Mouse (Mus musculus): ENCODE measurements around the gene Ggta1. TPM values are rescaled to one million over a fixed set of nuclear protein-coding genes. Genes with fewer than 3 reads are reported as not detected.

Ggta1 gene
- polyA plus RNA-seq, 1 experiment from 2014 or later, result 4.8 TPM

GRCm38 (mm10) chr2:35503021-35503722 lies 40.1 kb upstream of the Ggta1 start:
- no peak overlapping the region for H3K4me3 ChIP-seq
- H3K9ac ChIP-seq (replicated peaks), result no peak overlapping the region
- H3K4me2 ChIP-seq (replicated peaks), result no peak overlapping the region
- no peak overlapping the region for H3K27ac ChIP-seq (replicated peaks)
- H3K27me3 ChIP-seq, result no peaks in the 10 kb centered on the region
- no peaks in the 10 kb centered on the region for H3K36me3 ChIP-seq
- peaks cover 11% of the 10 kb centered on the region for H3K4me1 ChIP-seq
- H3K9me3 ChIP-seq, result no peaks in the 10 kb centered on the region
- no peak for ATAC-seq (replicated peaks)
- WGBS, result 84% methylated on average over 12 of the region's 12 CpGs

GRCm38 (mm10) chr2:35502561-35502960 lies 39.5 kb upstream of the Ggta1 start:
- Histone ChIP-seq H3K36me3 (no peaks in the 10 kb centered on the region), H3K4me3 (no peak overlapping the region), H3K9ac (replicated peaks) (no peak overlapping the region), H3K9me3 (no peaks in the 10 kb centered on the region), H3K27ac (replicated peaks) (no peak overlapping the region), H3K27me3 (no peaks in the 10 kb centered on the region), H3K4me2 (replicated peaks) (no peak overlapping the region), H3K4me1 (peaks cover 11% of the 10 kb centered on the region)
- WGBS, result 85% methylated on average over 3 of the region's 3 CpGs
- no peak for ATAC-seq (replicated peaks)

GRCm38 (mm10) chr2:35499474-35499873 lies 36.4 kb upstream of the Ggta1 start:
- Histone ChIP-seq H3K27ac (replicated peaks) (no peak overlapping the region), H3K9me3 (no peaks in the 10 kb centered on the region), H3K27me3 (no peaks in the 10 kb centered on the region), H3K4me2 (replicated peaks) (no peak overlapping the region), H3K4me1 (no peaks in the 10 kb centered on the region), H3K9ac (replicated peaks) (no peak overlapping the region), H3K4me3 (no peak overlapping the region), H3K36me3 (no peaks in the 10 kb centered on the region)
- no peak for ATAC-seq (replicated peaks)
- 82% methylated on average over 7 of the region's 7 CpGs for WGBS

- no peak for ATAC-seq (replicated peaks)
- no peaks in the 10 kb centered on the region for H3K27me3 ChIP-seq
- H3K4me1 ChIP-seq, result no peaks in the 10 kb centered on the region
- no peak overlapping the region for H3K4me3 ChIP-seq
- H3K9ac ChIP-seq (replicated peaks), result no peak overlapping the region
- WGBS, result 85% methylated on average over 3 of the region's 3 CpGs
- H3K36me3 ChIP-seq, result no peaks in the 10 kb centered on the region
- no peaks in the 10 kb centered on the region for H3K9me3 ChIP-seq
- no peak overlapping the region for H3K27ac ChIP-seq (replicated peaks)
- no peak overlapping the region for H3K4me2 ChIP-seq (replicated peaks)
Measured at GRCm38 (mm10) chr2:35498961-35499360, 35.9 kb upstream of the Ggta1 start.

GRCm38 (mm10) chr2:35497662-35498196 lies 34.7 kb upstream of the Ggta1 start:
- no peaks in the 10 kb centered on the region for H3K9me3 ChIP-seq
- ATAC-seq (replicated peaks), result no peak
- no peak overlapping the region for H3K4me2 ChIP-seq (replicated peaks)
- no peaks in the 10 kb centered on the region for H3K27me3 ChIP-seq
- no peak overlapping the region for H3K27ac ChIP-seq (replicated peaks)
- no peaks in the 10 kb centered on the region for H3K36me3 ChIP-seq
- no peaks in the 10 kb centered on the region for H3K4me1 ChIP-seq
- H3K4me3 ChIP-seq, result no peak overlapping the region
- no peak overlapping the region for H3K9ac ChIP-seq (replicated peaks)
- 80% methylated on average over 2 of the region's 2 CpGs for WGBS

- ATAC-seq (replicated peaks), result no peak
- Histone ChIP-seq H3K4me1 (no peaks in the 10 kb centered on the region), H3K27me3 (no peaks in the 10 kb centered on the region), H3K4me3 (no peak overlapping the region), H3K27ac (replicated peaks) (no peak overlapping the region), H3K9me3 (no peaks in the 10 kb centered on the region), H3K4me2 (replicated peaks) (no peak overlapping the region), H3K36me3 (no peaks in the 10 kb centered on the region), H3K9ac (replicated peaks) (no peak overlapping the region)
- 83% methylated on average over 5 of the region's 5 CpGs for WGBS
Measured at GRCm38 (mm10) chr2:35496279-35497013, 33.4 kb upstream of the Ggta1 start.

GRCm38 (mm10) chr2:35495486-35496278 lies 32.7 kb upstream of the Ggta1 start:
- H3K4me1 ChIP-seq, result peaks cover 3% of the 10 kb centered on the region; the same call in 1 of the 2 replicates
- no peaks in the 10 kb centered on the region for H3K9me3 ChIP-seq
- no peak overlapping the region for H3K4me2 ChIP-seq (replicated peaks)
- no peak for ATAC-seq (replicated peaks)
- no peak overlapping the region for H3K9ac ChIP-seq (replicated peaks)
- no peak overlapping the region for H3K4me3 ChIP-seq
- WGBS, result 86% methylated on average over 16 of the region's 16 CpGs
- H3K27me3 ChIP-seq, result no peaks in the 10 kb centered on the region
- H3K27ac ChIP-seq (replicated peaks), result no peak overlapping the region
- H3K36me3 ChIP-seq, result no peaks in the 10 kb centered on the region

- H3K27me3 ChIP-seq, result no peaks in the 10 kb centered on the region
- H3K27ac ChIP-seq (replicated peaks), result no peak overlapping the region
- peaks cover 7% of the 10 kb centered on the region; the same call in 1 of the 2 replicates for H3K4me1 ChIP-seq
- 87% methylated on average over 7 of the region's 7 CpGs for WGBS
- no peak for ATAC-seq (replicated peaks)
- no peak overlapping the region for H3K4me2 ChIP-seq (replicated peaks)
- no peak overlapping the region for H3K4me3 ChIP-seq
- H3K9ac ChIP-seq (replicated peaks), result no peak overlapping the region
- H3K36me3 ChIP-seq, result no peaks in the 10 kb centered on the region
- no peaks in the 10 kb centered on the region for H3K9me3 ChIP-seq
Measured at GRCm38 (mm10) chr2:35493566-35493965, 30.5 kb upstream of the Ggta1 start.

- Histone ChIP-seq H3K9ac (replicated peaks) (no peak overlapping the region), H3K4me1 (peaks cover 7% of the 10 kb centered on the region; the same call in 1 of the 2 replicates), H3K4me2 (replicated peaks) (peak overlapping the region; percentile 0; the same call in 1 of the 2 replicates), H3K27ac (replicated peaks) (no peak overlapping the region), H3K9me3 (no peaks in the 10 kb centered on the region), H3K27me3 (no peaks in the 10 kb centered on the region), H3K36me3 (no peaks in the 10 kb centered on the region), H3K4me3 (no peak overlapping the region)
- no peak for ATAC-seq (replicated peaks)
- WGBS, result 80% methylated on average over 24 of the region's 24 CpGs
Measured at GRCm38 (mm10) chr2:35491151-35491550, 28.1 kb upstream of the Ggta1 start.

- no peak; the same call in 1 of the 2 replicates for ATAC-seq (replicated peaks)
- H3K36me3 ChIP-seq, result no peaks in the 10 kb centered on the region
- peaks cover 7% of the 10 kb centered on the region; the same call in 1 of the 2 replicates for H3K4me1 ChIP-seq
- WGBS, result 23% methylated on average over 17 of the region's 17 CpGs
- no peak overlapping the region for H3K27ac ChIP-seq (replicated peaks)
- peak overlapping the region; percentile 0; the same call in 1 of the 2 replicates for H3K4me2 ChIP-seq (replicated peaks)
- no peak overlapping the region for H3K9ac ChIP-seq (replicated peaks)
- no peaks in the 10 kb centered on the region for H3K27me3 ChIP-seq
- no peak overlapping the region for H3K4me3 ChIP-seq
- no peaks in the 10 kb centered on the region for H3K9me3 ChIP-seq
Measured at GRCm38 (mm10) chr2:35490458-35491111, 27.6 kb upstream of the Ggta1 start.

GRCm38 (mm10) chr2:35487700-35488099 lies 24.7 kb upstream of the Ggta1 start:
- peaks cover 7% of the 10 kb centered on the region; the same call in 1 of the 2 replicates for H3K4me1 ChIP-seq
- H3K4me3 ChIP-seq, result no peak overlapping the region
- no peak overlapping the region for H3K27ac ChIP-seq (replicated peaks)
- no peaks in the 10 kb centered on the region for H3K9me3 ChIP-seq
- H3K36me3 ChIP-seq, result no peaks in the 10 kb centered on the region
- H3K27me3 ChIP-seq, result no peaks in the 10 kb centered on the region
- H3K9ac ChIP-seq (replicated peaks), result no peak overlapping the region
- WGBS, result 74% methylated on average over 3 of the region's 3 CpGs
- no peak overlapping the region for H3K4me2 ChIP-seq (replicated peaks)
- ATAC-seq (replicated peaks), result no peak

All from forebrain, embryonic 15.5 days (tissue).